Mouse (Mus musculus) heart, postnatal 10 days (tissue): ENCODE results near the gene Acot4. TPM values are rescaled to one million over a fixed set of nuclear protein-coding genes. Genes with fewer than 3 reads are reported as not detected.
"Not testable (repeated sequence)": the region's sequence is repeated elsewhere in the genome, so short reads cannot be mapped to it uniquely, and the experiment has no call there.

Experiments
- DNase-seq, 2 experiments: peaks; one replicate each; pipeline ENCODE4 v3.0.0; 2021
- intact Hi-C: fragments of 180-260 bp; cut with DNase I; formaldehyde crosslinking; loops from one replicate; pipeline ENCODE4 v1.15.1; 2025
- total RNA-seq, 2 experiments: library from RNA; stranded (reverse); gene quantifications; 2 replicates each; pipeline ENCODE4 v1.2.3; 2021

Acot4 gene
- 1 to 10 TPM; 1.6 to 2.0 TPM for total RNA-seq

GRCm38 (mm10) chr12:84038241-84038640 lies at the start of gene Acot4:
Gene Acot4 (plus strand): TSS chr12:84038379.
- intact Hi-C loops = loop anchor here (10.0 kb wide), 1 partner anchor 323 kb away; no protein-coding TSS in a partner anchor
- DNase-seq = peak; percentile 21 to 27

GRCm38 (mm10) chr12:83988483-83988882 lies 49.7 kb upstream of the Acot4 start:
- DNase-seq = no peak
- intact Hi-C loops = no loop called here

- no peak for DNase-seq
- intact Hi-C loops = no loop called here
Measured at GRCm38 (mm10) chr12:83989378-83989777, 48.8 kb upstream of the Acot4 start.

GRCm38 (mm10) chr12:83997221-83997620 lies 41.0 kb upstream of the Acot4 start:
- DNase-seq = no peak
- intact Hi-C loops = no loop called here

GRCm38 (mm10) chr12:83998341-83999107 lies 39.7 kb upstream of the Acot4 start:
- intact Hi-C loops = no loop called here
- no peak for DNase-seq

GRCm38 (mm10) chr12:83999237-83999636 lies 38.9 kb upstream of the Acot4 start:
- intact Hi-C loops = not testable (repeated sequence)
- DNase-seq = peak; percentile 91 to 92

- intact Hi-C loops = no loop called here
- DNase-seq = no peak
Measured at GRCm38 (mm10) chr12:84000418-84000817, 37.8 kb upstream of the Acot4 start.

GRCm38 (mm10) chr12:84003866-84004265 lies 34.3 kb upstream of the Acot4 start:
- intact Hi-C loops = no loop called here
- DNase-seq = no peak

- DNase-seq = no peak
- intact Hi-C loops = no loop called here
Measured at GRCm38 (mm10) chr12:84008251-84008650, 29.9 kb upstream of the Acot4 start.

- intact Hi-C loops = no loop called here
- DNase-seq = no peak
Measured at GRCm38 (mm10) chr12:84008729-84009128, 29.4 kb upstream of the Acot4 start.

GRCm38 (mm10) chr12:84009171-84009965 lies 28.8 kb upstream of the Acot4 start, which contains the start of gene Acot1:
Gene Acot1 (plus strand): TSS chr12:84009490.
- intact Hi-C loops = not testable (repeated sequence)
- peak; percentile 84 to 85 for DNase-seq

GRCm38 (mm10) chr12:84010201-84010600 lies 28.0 kb upstream of the Acot4 start:
- DNase-seq = no peak
- intact Hi-C loops = no loop called here

- intact Hi-C loops = no loop called here
- peak; percentile 83 to 86 for DNase-seq
Measured at GRCm38 (mm10) chr12:84011251-84012040, 26.7 kb upstream of the Acot4 start.

GRCm38 (mm10) chr12:84013130-84013529 lies 25.0 kb upstream of the Acot4 start:
- intact Hi-C loops = no loop called here
- no peak for DNase-seq

- intact Hi-C loops = no loop called here
- DNase-seq = no peak
Measured at GRCm38 (mm10) chr12:84013701-84014100, 24.5 kb upstream of the Acot4 start.

GRCm38 (mm10) chr12:84020528-84020927 lies 17.7 kb upstream of the Acot4 start:
- intact Hi-C loops = not testable (repeated sequence)
- DNase-seq = peak; percentile 90 to 91

- DNase-seq, intact Hi-C loops: not testable (repeated sequence)
Measured at GRCm38 (mm10) chr12:84022266-84022665, 15.9 kb upstream of the Acot4 start.

GRCm38 (mm10) chr12:84023052-84023745 lies 15.0 kb upstream of the Acot4 start:
- intact Hi-C loops = no loop called here
- DNase-seq = no peak

- DNase-seq = no peak
- intact Hi-C loops = no loop called here
Measured at GRCm38 (mm10) chr12:84025888-84026287, 12.3 kb upstream of the Acot4 start.

- not testable (repeated sequence) for DNase-seq
Measured at GRCm38 (mm10) chr12:84028328-84028727, 9.9 kb upstream of the Acot4 start.

More at GRCm38 (mm10) chr12:84028328-84028727, 9.9 kb upstream of the Acot4 start:
- intact Hi-C loops = not testable (repeated sequence)
